Mouse (Mus musculus): Measurements from ENCODE around the gene Fam71f1. TPM values are rescaled to one million over a fixed set of nuclear protein-coding genes. Genes with fewer than 3 reads are reported as not detected.

Fam71f1 gene
- total RNA-seq (2023), result not detected

DNA sequence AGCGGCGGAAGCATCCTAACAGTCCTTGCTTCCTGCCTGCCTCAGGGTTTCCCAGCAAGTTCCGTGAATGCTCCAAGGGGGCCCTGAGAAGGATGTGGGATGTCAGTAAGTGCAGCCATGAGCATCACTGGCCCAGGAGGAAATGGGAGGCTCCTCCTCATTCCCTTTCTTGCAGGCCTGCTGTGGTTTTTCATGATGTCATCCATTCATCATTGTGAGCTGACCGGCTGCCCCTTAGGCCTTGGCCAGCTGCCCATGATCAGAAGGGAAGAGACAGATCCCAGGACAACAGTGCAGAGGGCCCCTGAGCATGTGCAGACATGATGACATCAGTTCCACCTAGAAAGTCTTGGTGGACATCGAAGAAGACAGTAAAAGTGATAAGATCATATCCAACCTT lies at the start of gene Fam71f1:
TSS of gene Fam71f1 (plus strand) at position 262 of the 400 bp plus-strand sequence.

DNA sequence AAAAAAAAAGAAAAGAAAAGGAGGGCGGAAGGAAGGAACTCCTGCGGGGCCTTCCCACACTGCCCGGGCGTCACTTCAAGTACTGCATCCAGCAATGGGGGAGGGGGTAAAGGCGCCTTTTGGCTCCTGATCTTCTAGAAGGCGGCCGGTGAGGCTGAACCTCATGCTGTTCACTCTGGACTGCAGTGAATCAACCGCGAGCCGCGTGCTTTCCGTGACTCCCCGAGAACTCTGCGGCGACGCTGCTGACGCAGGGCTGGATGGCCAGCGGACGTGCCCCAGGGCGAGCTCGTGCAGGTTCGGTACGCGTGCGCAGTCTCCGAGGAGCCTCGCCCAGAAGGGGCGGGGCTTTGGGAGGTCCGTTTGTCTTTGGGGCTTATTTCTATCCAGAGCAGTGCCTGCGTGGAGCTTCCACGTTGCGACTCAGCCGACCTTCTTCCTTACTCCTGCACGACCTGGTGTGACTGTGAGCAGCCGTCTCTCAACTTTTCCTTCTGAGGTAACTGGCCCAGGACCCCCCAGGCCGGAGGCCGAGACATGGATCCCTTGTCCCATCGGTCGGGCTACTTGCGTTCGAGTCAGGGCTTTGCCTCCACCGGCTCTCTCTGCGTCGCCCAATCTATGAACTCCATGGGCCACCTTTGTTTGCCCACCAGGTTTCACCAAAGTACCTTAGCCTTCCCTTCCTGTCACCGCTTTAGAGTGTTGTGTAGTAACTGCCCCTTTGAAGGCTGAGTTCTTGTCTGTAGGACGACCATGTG lies 46.4 kb upstream of the Fam71f1 start, which contains the start of gene Hilpda:
TSS of gene Hilpda (plus strand) at position 177 of the 761 bp plus-strand sequence.

DNA sequence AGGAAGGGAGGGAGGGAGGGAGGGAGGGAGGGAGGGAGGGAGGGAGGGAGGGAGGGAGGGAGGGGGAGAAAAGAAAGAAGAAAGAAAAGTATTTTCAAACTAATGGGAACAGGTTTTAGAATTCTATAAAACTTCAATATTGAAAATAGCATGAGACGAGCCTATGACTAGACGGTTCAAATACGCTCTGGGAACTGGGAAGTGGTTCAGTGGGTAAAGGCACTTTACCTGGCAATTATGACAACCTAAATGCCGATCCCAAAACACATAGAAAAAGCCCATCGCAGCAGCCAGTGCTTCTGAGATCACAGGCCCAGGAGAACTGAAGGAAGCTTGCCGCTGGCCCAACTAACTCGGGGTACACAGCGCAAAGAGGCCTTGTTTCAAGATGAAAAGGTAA lies 39.6 kb upstream of the Fam71f1 start, which contains the start of gene Fam71f2:
TSS of gene Fam71f2 (plus strand) at position 301 of the 400 bp plus-strand sequence.

DNA sequence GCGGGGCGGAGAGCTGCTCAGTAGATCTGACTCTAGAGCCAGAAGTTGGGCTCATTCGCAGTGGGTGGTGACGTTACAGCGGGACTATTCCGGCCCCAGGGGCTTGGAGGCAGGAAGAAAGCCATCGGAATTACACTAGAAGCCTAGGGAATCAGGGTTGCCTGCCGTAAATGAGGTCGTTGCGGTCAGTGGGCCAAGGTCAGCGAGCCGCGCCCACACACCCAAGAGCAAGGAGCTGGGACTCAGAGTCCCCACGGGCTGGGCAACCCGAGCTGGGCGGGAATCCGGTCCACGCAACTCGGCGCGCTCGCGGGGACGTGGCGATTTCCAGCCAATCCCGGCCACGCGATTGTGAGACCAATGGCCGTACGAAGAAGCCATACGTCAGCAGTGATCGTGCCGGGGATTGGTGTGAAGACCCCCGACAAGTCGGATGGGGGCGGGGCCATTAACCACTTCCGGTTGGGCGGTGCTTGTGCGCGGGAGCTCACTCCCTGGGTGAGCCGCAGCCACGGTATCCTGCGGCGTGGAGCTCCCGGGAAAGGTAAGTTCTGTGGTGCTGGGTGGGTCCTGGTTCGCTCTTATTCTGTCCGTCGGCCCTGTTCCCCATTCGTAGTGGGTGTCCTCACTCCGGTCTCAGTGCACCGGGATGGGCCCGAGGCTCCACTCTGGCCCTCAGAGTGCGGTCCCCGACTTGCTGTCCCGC lies 28.9 kb downstream of the Fam71f1 start, which contains the start of gene Calu:
TSS of gene Calu (plus strand) at position 405 of the 706 bp plus-strand sequence.

Other genes starting within 250 kb of the Fam71f1 start
- gene Rbm28, start 154.1 kb upstream of the Fam71f1 start, total RNA-seq (2023), result 72.7 TPM
- 0.18 TPM for gene Prrt4, start 139.6 kb upstream of the Fam71f1 start, total RNA-seq (2023)
- 141 TPM for gene Impdh1, start 102.8 kb upstream of the Fam71f1 start, total RNA-seq (2023)
- 13.3 TPM for gene Hilpda, start 46.7 kb upstream of the Fam71f1 start, total RNA-seq (2023)
- gene Fam71f2, start 39.5 kb upstream of the Fam71f1 start, total RNA-seq (2023), result 1.9 TPM
- gene Calu, start 28.9 kb downstream of the Fam71f1 start, total RNA-seq (2023), result 51.0 TPM
- not detected for gene Opn1sw, start 69.3 kb downstream of the Fam71f1 start, total RNA-seq (2023)
- 0.65 TPM for gene Ccdc136, start 77.2 kb downstream of the Fam71f1 start, total RNA-seq (2023)
- 0.41 TPM for gene Flnc, start 114.1 kb downstream of the Fam71f1 start, total RNA-seq (2023)
- gene Atp6v1f, start 148.6 kb downstream of the Fam71f1 start, total RNA-seq (2023), result 163 TPM
- 5.6 TPM for gene Atp6v1fnb, start 152.3 kb downstream of the Fam71f1 start, total RNA-seq (2023)
- gene Kcp, start 188.8 kb downstream of the Fam71f1 start, total RNA-seq (2023), result not detected
- 10.6 TPM for gene Irf5, start 207.5 kb downstream of the Fam71f1 start, total RNA-seq (2023)